Mouse (Mus musculus) heart, adult 2 months (tissue): ENCODE results near the gene Aox2.

Source experiments
- CTCF ChIP-seq: fragments of 200-600 bp; IDR thresholded peaks from 2 replicates; pipeline ENCODE4 v1.8.1; 2022; ENCODE audit warnings: antibody characterized with exemption, mild to moderate bottlenecking, moderate library complexity
- POLR2A ChIP-seq: fragments of 200-500 bp; IDR thresholded peaks from 2 replicates; pipeline ENCODE4 v1.6.1; 2011; ENCODE audit warnings: mild to moderate bottlenecking, low read depth, low read length, control low read depth; ENCODE audit not compliant: insufficient read depth

- TF ChIP-seq CTCF (peak; percentile 94), POLR2A (no peak)
Measured at GRCm38 (mm10) chr1:58296278-58296677, 18.2 kb downstream of the Aox2 start.
